Mouse (Mus musculus) hindbrain, embryonic 16.5 days (tissue): ENCODE data around the gene Slc30a6. TPM values are rescaled to one million over a fixed set of nuclear protein-coding genes. Genes with fewer than 3 reads are reported as not detected.

Experiments
- ATAC-seq: fragments of 200-750 bp; cut with Nextera tagmentation; 2 replicates; pipeline ENCODE4 v1.8.0; 2017; ENCODE audit warnings: moderate TSS enrichment, moderate library complexity
- H3K27ac ChIP-seq: fragments of 300-500 bp; sonication (generic); 2 replicates; pipeline ENCODE4 v1.5.1; 2014; ENCODE audit warnings: low read depth, mild to moderate bottlenecking, control low read depth, low read length, moderate library complexity
- H3K27me3 ChIP-seq: fragments of 300-500 bp; sonication (generic); replicated peaks from 2 replicates; pipeline ENCODE4 v1.6.1; 2014; ENCODE audit warnings: low read length; ENCODE audit not compliant: control insufficient read depth, insufficient read depth
- H3K36me3 ChIP-seq: fragments of 300-500 bp; sonication (generic); 2 replicates; pipeline ENCODE4 v1.6.1; 2014; ENCODE audit warnings: mild to moderate bottlenecking, low read length, moderate library complexity, mixed read lengths; ENCODE audit not compliant: control insufficient read depth, insufficient read depth
- H3K4me1 ChIP-seq: fragments of 300-500 bp; sonication (generic); 2 replicates; pipeline ENCODE4 v1.6.1; 2014; ENCODE audit warnings: low read depth, low read length; ENCODE audit not compliant: control insufficient read depth, insufficient read depth
- H3K4me2 ChIP-seq: fragments of 300-500 bp; sonication (generic); 2 replicates; pipeline ENCODE4 v1.6.1; 2014; ENCODE audit warnings: mild to moderate bottlenecking, low read length, control low read depth, moderate library complexity
- H3K4me3 ChIP-seq: fragments of 300-500 bp; sonication (generic); 2 replicates; pipeline ENCODE4 v1.5.1; 2014; ENCODE audit warnings: mild to moderate bottlenecking, low read length, control low read depth, moderate library complexity
- H3K9ac ChIP-seq: fragments of 300-500 bp; sonication (generic); 2 replicates; pipeline ENCODE4 v1.6.1; 2014; ENCODE audit warnings: low read depth, mild to moderate bottlenecking, control low read depth, low read length, moderate library complexity
- H3K9me3 ChIP-seq: fragments of 300-500 bp; sonication (generic); 2 replicates; pipeline ENCODE4 v1.6.1; 2014; ENCODE audit warnings: mild to moderate bottlenecking, low read length, moderate library complexity; ENCODE audit not compliant: control insufficient read depth
- WGBS: fragments of 180-500 bp; shearing (Covaris S2); extraction: QIAGEN DNeasy Blood & Tissue Kit; methylation state at CpG from one replicate; pipeline ENCODE4 v1.1.7; 2014; 5-methylcytosine and 5-hydroxymethylcytosine counted together
- polyA plus RNA-seq: library from polyadenylated mRNA; unstranded; fragments of >200 nt; fragmentation: Nextera tagmentation; extraction: Ambion mirVana; gene quantifications from 2 replicates; pipeline ENCODE4 v1.2.1, GENCODE M21; 2015

The Slc30a6 gene
- polyA plus RNA-seq, 1 experiment from 2014 or later, result 30.7 TPM

DNA sequence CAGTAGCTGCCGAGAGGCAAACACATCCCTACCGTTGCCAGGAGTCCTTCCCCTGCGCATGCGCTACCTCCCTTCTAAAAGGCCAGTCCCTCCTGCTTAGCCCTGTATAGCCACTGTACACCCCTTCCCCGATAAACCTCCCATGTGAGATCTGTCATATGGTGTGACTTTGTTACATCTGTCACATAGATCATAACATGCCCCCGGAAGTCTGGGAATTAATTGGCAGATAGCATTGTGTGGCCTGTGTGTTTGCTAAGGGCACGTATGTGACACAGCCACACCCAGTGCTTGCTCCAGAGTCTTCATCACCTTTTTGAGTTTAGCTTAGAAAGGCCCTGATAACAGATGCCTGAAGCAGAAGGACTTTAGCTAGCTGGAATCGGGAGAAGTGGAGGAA is 34.7 kb downstream of the Slc30a6 start:
- WGBS, result 91% methylated on average over 8 of the region's 8 CpGs

DNA sequence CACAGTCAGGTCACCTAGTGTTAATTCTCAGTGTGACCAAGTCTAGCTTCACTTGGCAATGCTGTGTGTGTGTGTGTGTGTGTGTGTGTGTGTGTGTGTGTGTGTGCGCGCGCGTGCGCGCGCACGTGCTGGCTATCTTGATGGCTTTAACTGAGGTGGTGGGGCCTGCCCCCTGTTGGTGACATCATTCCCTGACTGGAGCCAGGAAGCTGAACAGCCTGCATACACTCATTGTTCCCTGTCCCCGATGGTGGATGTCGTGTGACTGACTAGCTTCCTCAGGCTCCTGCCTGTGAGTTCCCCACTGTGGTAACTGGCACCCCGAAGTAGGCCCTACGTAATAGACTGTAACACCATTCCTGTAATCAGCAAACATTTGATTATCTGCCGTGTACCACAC is 36.1 kb downstream of the Slc30a6 start:
- Histone ChIP-seq H3K4me1 (no peaks in the 10 kb centered on the region), H3K36me3 (no peaks in the 10 kb centered on the region), H3K4me2 (no peak overlapping the region), H3K9ac (no peak overlapping the region), H3K27me3 (no peaks in the 10 kb centered on the region), H3K27ac (no peak overlapping the region), H3K4me3 (no peak overlapping the region), H3K9me3 (no peaks in the 10 kb centered on the region)
- no peak for ATAC-seq
- WGBS, result 58% methylated on average over 5 of the region's 13 CpGs

More for the DNA sequence above, 34.7 kb downstream of the Slc30a6 start:
- no peaks in the 10 kb centered on the region for H3K9me3 ChIP-seq
- H3K27ac ChIP-seq, result no peak overlapping the region
- no peak overlapping the region for H3K9ac ChIP-seq
- H3K36me3 ChIP-seq, result no peaks in the 10 kb centered on the region
- H3K4me3 ChIP-seq, result no peak overlapping the region
- no peaks in the 10 kb centered on the region for H3K27me3 ChIP-seq
- no peaks in the 10 kb centered on the region for H3K4me1 ChIP-seq
- no peak overlapping the region for H3K4me2 ChIP-seq
- no peak for ATAC-seq

DNA sequence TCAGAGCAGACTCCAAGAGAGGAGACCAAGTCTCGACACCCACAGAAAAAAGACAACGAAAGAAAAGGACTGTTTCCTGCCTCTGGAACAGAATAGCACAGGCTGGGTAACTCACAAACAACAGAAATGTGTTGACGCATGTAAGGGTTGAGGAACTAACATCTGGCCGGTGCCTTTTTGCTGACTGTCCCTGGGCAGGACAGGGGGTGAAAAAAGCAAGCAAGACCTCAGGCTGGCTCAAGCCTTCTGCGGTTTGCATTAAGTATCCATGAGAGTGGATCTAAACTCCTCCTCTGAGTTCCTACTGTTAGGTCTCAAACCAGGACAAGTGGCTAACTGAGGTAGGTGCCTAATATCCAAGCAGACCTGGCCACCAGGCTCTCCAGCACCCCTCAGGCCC is 37.2 kb downstream of the Slc30a6 start:
- WGBS, result 92% methylated on average over 5 of the region's 5 CpGs

DNA sequence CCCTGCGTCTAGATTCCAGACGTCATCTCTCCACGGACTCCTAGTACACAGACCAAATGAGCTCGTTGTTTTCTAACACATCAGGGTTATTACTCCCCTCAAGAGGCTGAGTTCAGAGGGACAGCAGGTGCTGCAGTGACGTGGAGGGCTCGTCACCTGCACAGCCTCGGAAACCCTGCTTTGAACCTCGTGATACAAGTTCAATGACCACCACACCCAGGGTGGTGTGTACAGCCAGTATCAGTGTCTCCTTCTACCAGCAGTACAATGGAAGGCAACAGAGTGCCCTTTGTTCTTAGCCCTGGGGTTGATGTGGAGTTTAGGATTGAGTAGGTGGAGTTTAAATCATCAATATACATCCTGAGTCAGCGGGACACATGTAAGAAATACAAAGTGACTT is 42.4 kb downstream of the Slc30a6 start:
- Histone ChIP-seq H3K4me1 (no peaks in the 10 kb centered on the region), H3K4me3 (no peak overlapping the region), H3K27ac (no peak overlapping the region), H3K9ac (no peak overlapping the region), H3K4me2 (no peak overlapping the region), H3K36me3 (no peaks in the 10 kb centered on the region), H3K27me3 (no peaks in the 10 kb centered on the region), H3K9me3 (no peaks in the 10 kb centered on the region)
- WGBS, result 87% methylated on average over 9 of the region's 9 CpGs
- no peak for ATAC-seq

More for the DNA sequence above, 37.2 kb downstream of the Slc30a6 start:
- H3K4me3 ChIP-seq, result no peak overlapping the region
- H3K36me3 ChIP-seq, result no peaks in the 10 kb centered on the region
- H3K4me2 ChIP-seq, result no peak overlapping the region
- no peak for ATAC-seq
- H3K9ac ChIP-seq, result no peak overlapping the region
- no peaks in the 10 kb centered on the region for H3K9me3 ChIP-seq
- H3K4me1 ChIP-seq, result no peaks in the 10 kb centered on the region
- no peaks in the 10 kb centered on the region for H3K27me3 ChIP-seq
- H3K27ac ChIP-seq, result no peak overlapping the region

DNA sequence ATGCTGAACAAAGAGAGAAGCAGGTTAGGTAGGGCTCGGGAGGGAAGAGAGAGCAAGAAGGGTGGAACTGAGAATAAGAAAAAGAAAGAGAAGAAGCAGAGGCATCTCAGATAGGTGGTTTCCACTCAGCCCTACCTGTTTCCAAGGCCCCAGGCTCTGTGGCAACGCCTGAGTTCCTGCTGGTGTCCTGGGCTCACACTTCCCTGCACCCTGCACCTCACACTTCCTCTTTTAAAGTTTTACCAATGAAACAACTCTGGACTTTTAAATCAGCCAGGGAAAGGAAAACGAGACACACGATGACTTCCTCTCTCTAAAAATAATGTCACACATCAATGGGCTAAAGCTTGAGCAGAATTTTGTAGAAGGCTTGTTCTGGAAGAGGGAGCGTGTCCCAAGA is 45.1 kb downstream of the Slc30a6 start:
- H3K4me2 ChIP-seq, result no peak overlapping the region
- H3K27me3 ChIP-seq, result no peaks in the 10 kb centered on the region
- H3K36me3 ChIP-seq, result no peaks in the 10 kb centered on the region
- H3K9me3 ChIP-seq, result no peaks in the 10 kb centered on the region
- H3K4me3 ChIP-seq, result no peak overlapping the region
- H3K4me1 ChIP-seq, result no peaks in the 10 kb centered on the region
- H3K9ac ChIP-seq, result no peak overlapping the region
- H3K27ac ChIP-seq, result no peak overlapping the region
- WGBS, result 80% methylated on average over 5 of the region's 5 CpGs
- ATAC-seq, result no peak

DNA sequence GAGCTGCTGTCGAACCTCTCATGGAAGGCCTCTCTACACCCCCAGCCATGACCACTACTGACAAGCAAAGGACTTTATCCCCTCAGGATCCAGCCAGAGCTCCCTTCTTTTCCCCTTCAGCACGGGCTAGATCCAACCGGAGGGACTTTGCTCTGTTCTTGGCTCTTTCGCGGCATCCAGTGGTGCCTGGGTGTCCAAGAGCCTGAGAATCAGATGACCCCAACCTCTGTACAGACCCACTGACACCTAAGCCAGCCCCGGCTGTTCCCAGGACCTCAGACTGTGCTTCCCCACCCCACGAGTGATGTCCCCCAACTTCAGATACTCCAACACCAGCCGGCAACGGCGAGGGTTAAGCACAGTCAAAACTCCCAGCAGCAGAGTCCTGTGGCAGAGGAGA is 54.4 kb downstream of the Slc30a6 start:
- WGBS, result 91% methylated on average over 10 of the region's 10 CpGs
- Histone ChIP-seq H3K9me3 (no peaks in the 10 kb centered on the region), H3K36me3 (no peaks in the 10 kb centered on the region), H3K4me1 (no peaks in the 10 kb centered on the region), H3K9ac (no peak overlapping the region), H3K4me2 (no peak overlapping the region), H3K27ac (no peak overlapping the region), H3K27me3 (no peaks in the 10 kb centered on the region), H3K4me3 (no peak overlapping the region)
- ATAC-seq, result no peak

- no peaks in the 10 kb centered on the region for H3K9me3 ChIP-seq
Observed at GRCm38 (mm10) chr17:74453928-74454327, 58.5 kb downstream of the Slc30a6 start.

GRCm38 (mm10) chr17:74454660-74455059 is 59.3 kb downstream of the Slc30a6 start:
- no peaks in the 10 kb centered on the region for H3K4me1 ChIP-seq
- no peaks in the 10 kb centered on the region for H3K27me3 ChIP-seq
- no peak overlapping the region for H3K9ac ChIP-seq
- no peak overlapping the region for H3K4me2 ChIP-seq
- no peak overlapping the region for H3K27ac ChIP-seq
- no peaks in the 10 kb centered on the region for H3K9me3 ChIP-seq
- H3K36me3 ChIP-seq, result no peaks in the 10 kb centered on the region
- H3K4me3 ChIP-seq, result no peak overlapping the region
- no peak for ATAC-seq
- 87% methylated on average over 1 of the region's 1 CpGs for WGBS

More at GRCm38 (mm10) chr17:74453928-74454327, 58.5 kb downstream of the Slc30a6 start:
- Histone ChIP-seq H3K36me3 (no peaks in the 10 kb centered on the region), H3K4me1 (no peaks in the 10 kb centered on the region), H3K27me3 (no peaks in the 10 kb centered on the region), H3K27ac (no peak overlapping the region), H3K4me2 (no peak overlapping the region), H3K9ac (no peak overlapping the region), H3K4me3 (no peak overlapping the region)
- 80% methylated on average over 3 of the region's 3 CpGs for WGBS
- ATAC-seq, result no peak

- Histone ChIP-seq H3K9ac (no peak overlapping the region), H3K4me1 (no peaks in the 10 kb centered on the region), H3K27ac (no peak overlapping the region), H3K36me3 (no peaks in the 10 kb centered on the region), H3K4me2 (no peak overlapping the region), H3K4me3 (no peak overlapping the region), H3K27me3 (no peaks in the 10 kb centered on the region), H3K9me3 (no peaks in the 10 kb centered on the region)
- 92% methylated on average over 4 of the region's 4 CpGs for WGBS
- ATAC-seq, result no peak
Observed at GRCm38 (mm10) chr17:74455426-74455825, 60.0 kb downstream of the Slc30a6 start.

DNA sequence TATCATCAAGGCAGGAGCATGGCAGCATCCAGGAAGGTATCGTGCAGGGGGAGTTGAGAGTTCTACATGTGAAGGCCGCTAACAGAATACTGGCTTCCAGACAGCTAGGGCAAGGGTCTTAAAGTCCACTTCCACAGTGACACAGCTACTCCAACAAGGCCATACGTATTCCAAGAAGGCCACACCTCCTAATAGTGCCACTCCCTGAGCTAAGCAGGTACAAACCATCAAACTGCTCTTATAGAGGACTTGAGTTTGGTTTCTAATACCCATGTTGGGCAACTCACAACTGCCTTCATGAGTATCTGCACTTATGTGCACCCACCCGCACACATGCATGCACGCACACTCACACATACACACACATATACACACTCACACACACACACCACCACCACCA is 61.4 kb downstream of the Slc30a6 start:
- 93% methylated on average over 5 of the region's 5 CpGs for WGBS
- Histone ChIP-seq H3K4me1 (no peaks in the 10 kb centered on the region), H3K27me3 (no peaks in the 10 kb centered on the region), H3K27ac (no peak overlapping the region), H3K4me2 (no peak overlapping the region), H3K9me3 (no peaks in the 10 kb centered on the region), H3K36me3 (no peaks in the 10 kb centered on the region), H3K4me3 (no peak overlapping the region), H3K9ac (no peak overlapping the region)
- ATAC-seq, result no peak
